Mouse (Mus musculus) CH12.LX (cell line): ENCODE data around the gene Lrrc61. TPM values are rescaled to one million over a fixed set of nuclear protein-coding genes. Genes with fewer than 3 reads are reported as not detected.

Experiments
- DNase-seq: peaks from one replicate; pipeline ENCODE4 v3.0.0-alpha.2; 2013; ENCODE audit errors: extremely low read depth
- H3K27ac ChIP-seq: 2 replicates; pipeline ENCODE4 v1.5.1; 2012; ENCODE audit warnings: low read depth, mild to moderate bottlenecking, control low read depth, moderate library complexity; ENCODE audit not compliant: insufficient read depth
- H3K27me3 ChIP-seq: replicated peaks from 2 replicates; pipeline ENCODE3; 2012; ENCODE audit warnings: inconsistent platforms
- H3K36me3 ChIP-seq, 2 experiments: replicated peaks in 1 of 2; 2 replicates each; pipeline versions ENCODE3 to v1.6.1; 2012; ENCODE audit warnings: inconsistent platforms in 1 of 2, low read length in 1 of 2, mild to moderate bottlenecking in 1 of 2, mixed read lengths in 1 of 2, moderate library complexity in 1 of 2; ENCODE audit not compliant: control insufficient read depth in 1 of 2, insufficient read depth in 1 of 2
- H3K4me1 ChIP-seq, 2 experiments: 2 replicates each; pipeline ENCODE4 v1.6.1; 2012; ENCODE audit warnings: inconsistent platforms in 1 of 2, moderate library complexity in 1 of 2; ENCODE audit not compliant: insufficient read depth in 2 of 2, control insufficient read depth in 1 of 2
- H3K4me2 ChIP-seq: 2 replicates; pipeline ENCODE4 v1.6.1; 2012; ENCODE audit warnings: low read depth, mild to moderate bottlenecking, control low read depth; ENCODE audit not compliant: poor library complexity, insufficient read depth, severe bottlenecking
- H3K4me3 ChIP-seq, 3 experiments: fragments of 150-350 bp in 1 of 3; sonication (generic) in 1 of 3; replicated peaks in 1 of 3; 2 replicates each; pipeline versions ENCODE3 to v1.5.1; 2011 to 2012; ENCODE audit warnings: low read depth in 2 of 3, low read length in 2 of 3, mild to moderate bottlenecking in 2 of 3, moderate library complexity in 2 of 3, control low read depth in 1 of 3, improper control_type of control experiment in 1 of 3, inconsistent platforms in 1 of 3, mixed read lengths in 1 of 3; ENCODE audit not compliant: poor library complexity in 1 of 3
- H3K79me2 ChIP-seq: replicated peaks from 2 replicates; pipeline ENCODE4 v1.6.1; 2012; ENCODE audit warnings: mild to moderate bottlenecking, moderate library complexity; ENCODE audit not compliant: control insufficient read depth, poor library complexity, insufficient read depth, severe bottlenecking; ENCODE audit errors: extremely low read depth
- H3K9ac ChIP-seq: 2 replicates; pipeline ENCODE4 v1.6.1; 2012; ENCODE audit warnings: low read depth, mild to moderate bottlenecking, control low read depth, moderate library complexity; ENCODE audit not compliant: insufficient read depth
- H3K9me3 ChIP-seq: replicated peaks from 2 replicates; pipeline ENCODE3; 2012; ENCODE audit warnings: low read length, inconsistent platforms, mixed read lengths
- CHD2 ChIP-seq: IDR thresholded peaks from 2 replicates; pipeline ENCODE4 v1.6.1; 2011; ENCODE audit warnings: low read length, improper control_type of control experiment
- ELF1 ChIP-seq: IDR thresholded peaks from 2 replicates; pipeline ENCODE4 v1.6.1; 2014; ENCODE audit warnings: low read depth, mild to moderate bottlenecking, inconsistent platforms, low read length, improper control_type of control experiment
- EP300 ChIP-seq: IDR thresholded peaks from 2 replicates; pipeline ENCODE4 v1.6.1; 2011; ENCODE audit warnings: low read length, improper control_type of control experiment
- GABPA ChIP-seq: IDR thresholded peaks from 2 replicates; pipeline ENCODE4 v1.6.1; 2012; ENCODE audit warnings: low read depth, low read length, improper control_type of control experiment, inconsistent platforms; ENCODE audit not compliant: insufficient replicate concordance
- IRF4 ChIP-seq: IDR thresholded peaks from 2 replicates; pipeline ENCODE4 v1.6.1; 2014; ENCODE audit warnings: low read depth, mild to moderate bottlenecking, inconsistent platforms, low read length, improper control_type of control experiment
- JUND ChIP-seq: conservative IDR thresholded peaks from 2 replicates; pipeline ENCODE4 v1.6.1; 2011; ENCODE audit warnings: low read depth, low read length, improper control_type of control experiment
- KAT2A ChIP-seq: IDR thresholded peaks from 2 replicates; pipeline ENCODE4 v1.6.1; 2012; ENCODE audit warnings: low read length, improper control_type of control experiment, inconsistent platforms; ENCODE audit not compliant: insufficient replicate concordance
- MAFK ChIP-seq: IDR thresholded peaks from 2 replicates; pipeline ENCODE4 v1.6.1; 2011; ENCODE audit warnings: low read length, improper control_type of control experiment; ENCODE audit not compliant: insufficient replicate concordance
- MAZ ChIP-seq: IDR thresholded peaks from 2 replicates; pipeline ENCODE4 v1.6.1; 2012; ENCODE audit warnings: low read depth, mild to moderate bottlenecking, inconsistent platforms, low read length, improper control_type of control experiment, moderate library complexity
- MEF2A ChIP-seq: IDR thresholded peaks from 2 replicates; pipeline ENCODE4 v1.6.1; 2014; ENCODE audit warnings: low read depth, mild to moderate bottlenecking, inconsistent platforms, low read length, improper control_type of control experiment, borderline replicate concordance
- MXI1 ChIP-seq: IDR thresholded peaks from 2 replicates; pipeline ENCODE4 v1.6.1; 2011; ENCODE audit warnings: mild to moderate bottlenecking, low read depth, low read length, improper control_type of control experiment
- MYC ChIP-seq: IDR thresholded peaks from 2 replicates; pipeline ENCODE4 v1.6.1; 2011; ENCODE audit warnings: low read depth, mild to moderate bottlenecking, improper control_type of control experiment, low read length
- NELFE ChIP-seq: IDR thresholded peaks from 2 replicates; pipeline ENCODE4 v1.6.1; 2011; ENCODE audit warnings: low read depth, low read length, improper control_type of control experiment
- PAX5 ChIP-seq: IDR thresholded peaks from 2 replicates; pipeline ENCODE4 v1.6.1; 2012; ENCODE audit warnings: low read length, inconsistent platforms, mixed read lengths
- RAD21 ChIP-seq: IDR thresholded peaks from 2 replicates; pipeline ENCODE4 v1.6.1; 2011; ENCODE audit warnings: low read depth, mild to moderate bottlenecking, low read length, improper control_type of control experiment, moderate library complexity
- RCOR1 ChIP-seq: conservative IDR thresholded peaks from 2 replicates; pipeline ENCODE4 v1.6.1; 2012; ENCODE audit warnings: low read depth, mild to moderate bottlenecking, inconsistent platforms, low read length, improper control_type of control experiment
- SMC3 ChIP-seq: IDR thresholded peaks from 2 replicates; pipeline ENCODE4 v1.6.1; 2011; ENCODE audit warnings: low read depth, low read length, improper control_type of control experiment
- TCF12 ChIP-seq: IDR thresholded peaks from 2 replicates; pipeline ENCODE4 v1.6.1; 2014; ENCODE audit warnings: low read depth, mild to moderate bottlenecking, inconsistent platforms, low read length, improper control_type of control experiment
- UBTF ChIP-seq: IDR thresholded peaks from 2 replicates; pipeline ENCODE4 v1.6.1; 2012; ENCODE audit warnings: low read depth, mild to moderate bottlenecking, inconsistent platforms, low read length, improper control_type of control experiment, moderate library complexity
- USF1 ChIP-seq: IDR thresholded peaks from 2 replicates; pipeline ENCODE4 v1.6.1; 2014; ENCODE audit warnings: low read depth, mild to moderate bottlenecking, inconsistent platforms, low read length, improper control_type of control experiment
- USF2 ChIP-seq: conservative IDR thresholded peaks from 2 replicates; pipeline ENCODE4 v1.6.1; 2011; ENCODE audit warnings: low read depth, low read length, improper control_type of control experiment
- ZC3H11A ChIP-seq: IDR thresholded peaks from 2 replicates; pipeline ENCODE4 v1.6.1; 2012; ENCODE audit warnings: low read depth, mild to moderate bottlenecking, inconsistent platforms, low read length, improper control_type of control experiment
- ZKSCAN1 ChIP-seq: IDR thresholded peaks from 2 replicates; pipeline ENCODE4 v1.6.1; 2012; ENCODE audit warnings: low read depth, inconsistent platforms, low read length, improper control_type of control experiment, borderline replicate concordance
- ZMIZ1 ChIP-seq: IDR thresholded peaks from 2 replicates; pipeline ENCODE4 v1.6.1; 2012; ENCODE audit warnings: low read depth, mild to moderate bottlenecking, inconsistent platforms, low read length, improper control_type of control experiment
- ZNF384 ChIP-seq: IDR thresholded peaks from 2 replicates; pipeline ENCODE4 v1.6.1; 2012; ENCODE audit warnings: low read depth, low read length, improper control_type of control experiment, inconsistent platforms
- dilution Hi-C: fragments of 300-500 bp; cut with MboI; formaldehyde crosslinking; loops from 2 replicates; pipeline ENCODE4 v1.14.3; 2020; ENCODE audit warnings: low sequenced_read_pairs; ENCODE audit not compliant: extremely low pct_unique_long_range_greater_than_20kb, extremely low pct_ligation_motif_present
- in situ Hi-C: fragments of 300-500 bp; cut with MboI; formaldehyde crosslinking; loops from 3 replicates; pipeline ENCODE4 v1.14.3; 2019; ENCODE audit warnings: low sequenced_read_pairs, low pct_ligation_motif_present, low pct_unique_long_range_greater_than_20kb, mixed read lengths
- polyA plus RNA-seq: library from polyadenylated mRNA; unstranded; fragments of >175 nt; gene quantifications from 2 replicates; pipeline ENCODE4 v1.2.1, GENCODE M21; 2012; ENCODE audit warnings: low read depth; ENCODE audit not compliant: insufficient read length
- total RNA-seq, 2 experiments: library from RNA; depleted of rRNA; stranded (reverse); fragments of 300-350 nt in 1 of 2; fragments of >200 nt in 1 of 2; gene quantifications; 2 replicates each; pipeline ENCODE4 v1.2.3; 2012 to 2014

Gene Lrrc61
- total and polyA plus RNA-seq, 3 experiments, result 5.6 to 14.2 (median 13.7) TPM

DNA sequence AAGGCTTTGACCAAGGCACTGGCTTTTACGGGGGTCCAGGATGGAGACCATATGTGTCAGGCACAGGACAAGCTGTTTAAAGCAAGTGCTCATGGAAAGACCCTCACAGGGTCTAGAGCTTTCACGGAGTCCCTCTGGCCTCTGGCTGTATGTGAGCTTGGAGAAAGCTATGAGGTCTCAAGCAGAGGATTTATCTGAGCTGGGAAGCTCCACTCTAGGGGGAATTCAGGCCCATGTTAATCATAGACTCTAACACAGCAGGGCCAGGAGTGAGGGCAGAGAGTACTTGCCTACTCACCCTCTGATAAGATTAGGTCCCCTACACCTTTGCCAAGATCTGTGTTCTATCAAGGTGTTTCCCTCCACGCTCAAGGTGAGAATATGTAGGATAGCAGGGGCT lies 12.0 kb upstream of the Lrrc61 start:
- Histone ChIP-seq H3K36me3 (no peaks in the 10 kb centered on the region), H3K27ac (no peak overlapping the region), H3K4me3 (no peak overlapping the region), H3K27me3 (peaks cover 21% of the 10 kb centered on the region), H3K9me3 (no peaks in the 10 kb centered on the region), H3K9ac (no peak overlapping the region), H3K4me1 (no peaks in the 10 kb centered on the region), H3K79me2 (no peaks in the 10 kb centered on the region), H3K4me2 (no peak overlapping the region)
- in situ Hi-C loops (loop anchor here (25.0 kb wide), 1 partner anchor 355 kb away; no protein-coding TSS in a partner anchor), dilution Hi-C loops (no loop called here)
- DNase-seq, result no peak
- TF ChIP-seq SMC3 (no peak), MXI1 (no peak), IRF4 (no peak), RAD21 (no peak), MAZ (no peak), GABPA (no peak), ZNF384 (no peak), CHD2 (no peak), ZMIZ1 (no peak), RCOR1 (no peak), ZKSCAN1 (no peak), USF2 (no peak), UBTF (no peak), KAT2A (no peak)

DNA sequence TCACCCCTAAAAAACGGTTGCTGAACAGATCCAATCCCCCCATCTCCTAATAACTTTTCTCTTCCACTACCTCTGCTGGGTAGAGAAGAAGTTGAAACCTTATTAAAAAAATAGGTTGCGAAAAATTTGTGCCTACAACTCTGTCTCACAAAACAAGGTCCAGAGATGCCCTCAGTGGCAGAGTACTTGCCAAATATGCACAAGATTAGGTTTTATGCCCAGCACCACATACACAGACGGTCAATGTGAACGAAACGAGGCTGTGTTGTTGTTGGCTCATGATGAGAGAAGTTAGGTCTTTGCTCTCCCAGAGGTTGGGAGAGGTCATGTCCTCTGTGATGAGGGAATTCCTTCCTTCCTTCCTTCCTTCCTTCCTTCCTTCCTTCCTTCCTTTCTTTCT lies 9.3 kb upstream of the Lrrc61 start:
- Histone ChIP-seq H3K27ac (no peak overlapping the region), H3K9me3 (no peaks in the 10 kb centered on the region), H3K36me3 (no peaks in the 10 kb centered on the region), H3K27me3 (peaks cover 40% of the 10 kb centered on the region), H3K4me3 (no peak overlapping the region), H3K79me2 (no peaks in the 10 kb centered on the region), H3K4me2 (no peak overlapping the region), H3K9ac (no peak overlapping the region), H3K4me1 (no peaks in the 10 kb centered on the region)
- TF ChIP-seq USF2 (no peak), GABPA (no peak), EP300 (no peak), SMC3 (no peak), RCOR1 (no peak), TCF12 (no peak), ZKSCAN1 (no peak), PAX5 (no peak), MAFK (no peak), ELF1 (no peak), MEF2A (no peak), USF1 (no peak), JUND (no peak), ZC3H11A (no peak), RAD21 (no peak), MYC (no peak), CHD2 (no peak), MAZ (no peak), NELFE (no peak)
- no peak for DNase-seq
- dilution Hi-C loops (no loop called here), in situ Hi-C loops (loop anchor here (25.0 kb wide), 1 partner anchor 358 kb away; no protein-coding TSS in a partner anchor)
